Mouse (Mus musculus) heart, embryonic 12.5 days (tissue): ENCODE measurements at regions not wholly inside any gene's neighbourhood (a gene's known extent, or its start where the extent isn't known, plus 50 kb on each side); places are given as distances from the start of the nearest gene placed in this dataset.

ENCODE experiments used
- ATAC-seq: fragments of 200-750 bp; cut with Nextera tagmentation; 2 replicates; pipeline ENCODE4 v1.8.0; 2017; ENCODE audit warnings: moderate TSS enrichment, moderate library complexity; ENCODE audit not compliant: insufficient number of reproducible peaks, low FRiP score
- H3K27ac ChIP-seq: fragments of 300-500 bp; sonication (generic); 2 replicates; pipeline ENCODE4 v1.5.1; 2016; ENCODE audit warnings: mild to moderate bottlenecking, moderate library complexity; ENCODE audit not compliant: poor library complexity, severe bottlenecking
- H3K27me3 ChIP-seq: fragments of 300-500 bp; sonication (generic); replicated peaks from 2 replicates; pipeline ENCODE4 v1.6.1; 2016; ENCODE audit warnings: mild to moderate bottlenecking, moderate library complexity
- H3K36me3 ChIP-seq: fragments of 300-500 bp; sonication (generic); 2 replicates; pipeline ENCODE4 v1.6.1; 2016; ENCODE audit warnings: mild to moderate bottlenecking, moderate library complexity
- H3K4me1 ChIP-seq: fragments of 300-500 bp; sonication (generic); replicated peaks from 2 replicates; pipeline ENCODE4 v1.6.1; 2016; ENCODE audit warnings: mild to moderate bottlenecking
- H3K4me2 ChIP-seq: fragments of 300-500 bp; sonication (generic); 2 replicates; pipeline ENCODE4 v1.6.1; 2016; ENCODE audit warnings: mild to moderate bottlenecking, moderate library complexity
- H3K4me3 ChIP-seq: fragments of 300-500 bp; sonication (generic); 2 replicates; pipeline ENCODE4 v1.5.1; 2016; ENCODE audit warnings: mild to moderate bottlenecking
- H3K9ac ChIP-seq: fragments of 300-500 bp; sonication (generic); 2 replicates; pipeline ENCODE4 v1.6.1; 2016; ENCODE audit warnings: mild to moderate bottlenecking, moderate library complexity
- H3K9me3 ChIP-seq: fragments of 300-500 bp; sonication (generic); replicated peaks from 2 replicates; pipeline ENCODE4 v1.6.1; 2016; ENCODE audit warnings: mild to moderate bottlenecking, moderate library complexity
- WGBS: fragments of 180-500 bp; shearing (Covaris S2); methylation state at CpG from one replicate; pipeline ENCODE4 v1.1.7; 2016; 5-methylcytosine and 5-hydroxymethylcytosine counted together

GRCm38 (mm10) chr5:149815879-149816278 lies 137.8 kb downstream of the B3glct start:
- Histone ChIP-seq H3K9me3 (no peaks in the 10 kb centered on the region), H3K27ac (no peak overlapping the region), H3K4me1 (0 out of 2 replicates have a peak, but pooled peaks cover 8% of the 10 kb centered on the region), H3K9ac (no peak overlapping the region), H3K4me3 (no peak overlapping the region), H3K4me2 (no peak overlapping the region), H3K27me3 (peaks cover 6% of the 10 kb centered on the region; the same call in 1 of the 2 replicates), H3K36me3 (no peaks in the 10 kb centered on the region)
- ATAC-seq: no peak
- WGBS: 32% methylated on average over 3 of the region's 3 CpGs

GRCm38 (mm10) chr5:149818812-149819211 lies 140.8 kb downstream of the B3glct start:
- 24% methylated on average over 6 of the region's 6 CpGs for WGBS

GRCm38 (mm10) chr5:149823821-149824220 lies 145.8 kb downstream of the B3glct start:
- H3K36me3 ChIP-seq: no peaks in the 10 kb centered on the region
- WGBS: 83% methylated on average over 9 of the region's 9 CpGs
- no peak for ATAC-seq

More at GRCm38 (mm10) chr5:149818812-149819211, 140.8 kb downstream of the B3glct start:
- Histone ChIP-seq H3K4me3 (no peak overlapping the region), H3K27me3 (peaks cover 6% of the 10 kb centered on the region; the same call in 1 of the 2 replicates), H3K4me2 (no peak overlapping the region), H3K9ac (no peak overlapping the region), H3K4me1 (0 out of 2 replicates have a peak, but pooled peaks cover 5% of the 10 kb centered on the region), H3K36me3 (no peaks in the 10 kb centered on the region), H3K9me3 (no peaks in the 10 kb centered on the region), H3K27ac (no peak overlapping the region)
- no peak for ATAC-seq

GRCm38 (mm10) chr5:149827599-149827998 lies 149.6 kb downstream of the B3glct start:
- WGBS: 62% methylated on average over 3 of the region's 3 CpGs
- Histone ChIP-seq H3K4me2 (no peak overlapping the region), H3K4me3 (no peak overlapping the region), H3K9ac (no peak overlapping the region), H3K4me1 (no peaks in the 10 kb centered on the region), H3K27ac (no peak overlapping the region), H3K9me3 (no peaks in the 10 kb centered on the region), H3K27me3 (no peaks in the 10 kb centered on the region), H3K36me3 (no peaks in the 10 kb centered on the region)
- no peak for ATAC-seq

More at GRCm38 (mm10) chr5:149823821-149824220, 145.8 kb downstream of the B3glct start:
- no peak overlapping the region for H3K4me2 ChIP-seq
- no peaks in the 10 kb centered on the region for H3K9me3 ChIP-seq
- H3K9ac ChIP-seq: no peak overlapping the region
- no peak overlapping the region for H3K27ac ChIP-seq
- no peaks in the 10 kb centered on the region for H3K27me3 ChIP-seq
- no peak overlapping the region for H3K4me3 ChIP-seq
- H3K4me1 ChIP-seq: 0 out of 2 replicates have a peak, but pooled peaks cover 1% of the 10 kb centered on the region

- 4% methylated on average over 28 of the region's 28 CpGs for WGBS
- peak overlapping the region; percentile 48 for H3K4me3 ChIP-seq
- ATAC-seq: no peak
- H3K4me2 ChIP-seq: peak overlapping the region; percentile 78
- no peaks in the 10 kb centered on the region for H3K27me3 ChIP-seq
- H3K4me1 ChIP-seq: no peaks in the 10 kb centered on the region
- peak overlapping the region; percentile 64 for H3K9ac ChIP-seq
- no peaks in the 10 kb centered on the region for H3K36me3 ChIP-seq
- H3K9me3 ChIP-seq: no peaks in the 10 kb centered on the region
- no peak overlapping the region for H3K27ac ChIP-seq
These were observed 153.3 kb downstream of the B3glct start for GRCm38 (mm10) chr5:149831122-149831861.

GRCm38 (mm10) chr5:149837379-149837778 lies 159.3 kb downstream of the B3glct start:
- Histone ChIP-seq H3K4me1 (no peaks in the 10 kb centered on the region), H3K9ac (no peak overlapping the region), H3K36me3 (no peaks in the 10 kb centered on the region), H3K27me3 (peaks cover 12% of the 10 kb centered on the region; the same call in 1 of the 2 replicates), H3K27ac (no peak overlapping the region), H3K9me3 (no peaks in the 10 kb centered on the region; the same call in 1 of the 2 replicates), H3K4me3 (no peak overlapping the region), H3K4me2 (no peak overlapping the region)
- no peak for ATAC-seq
- 72% methylated on average over 2 of the region's 2 CpGs for WGBS

- WGBS: 56% methylated on average over 6 of the region's 6 CpGs
- no peak overlapping the region for H3K4me3 ChIP-seq
- H3K9ac ChIP-seq: no peak overlapping the region
- no peaks in the 10 kb centered on the region for H3K36me3 ChIP-seq
- H3K27ac ChIP-seq: no peak overlapping the region
- H3K27me3 ChIP-seq: peaks cover 30% of the 10 kb centered on the region
- no peak overlapping the region for H3K4me2 ChIP-seq
- H3K9me3 ChIP-seq: no peaks in the 10 kb centered on the region; the same call in 1 of the 2 replicates
- H3K4me1 ChIP-seq: 0 out of 2 replicates have a peak, but pooled peaks cover 3% of the 10 kb centered on the region
- ATAC-seq: no peak
These were observed 164.5 kb downstream of the B3glct start for GRCm38 (mm10) chr5:149842491-149842890.

GRCm38 (mm10) chr5:149843310-149843709 lies 165.3 kb downstream of the B3glct start:
- H3K4me1 ChIP-seq: 0 out of 2 replicates have a peak, but pooled peaks cover 3% of the 10 kb centered on the region
- H3K36me3 ChIP-seq: no peaks in the 10 kb centered on the region
- H3K9me3 ChIP-seq: no peaks in the 10 kb centered on the region; the same call in 1 of the 2 replicates
- H3K27ac ChIP-seq: no peak overlapping the region
- no peak overlapping the region for H3K9ac ChIP-seq
- no peak overlapping the region for H3K4me3 ChIP-seq
- 48% methylated on average over 7 of the region's 7 CpGs for WGBS
- no peak overlapping the region for H3K4me2 ChIP-seq
- no peak for ATAC-seq
- H3K27me3 ChIP-seq: peaks cover 30% of the 10 kb centered on the region

- ATAC-seq: no peak
- H3K4me2 ChIP-seq: no peak overlapping the region
- 67% methylated on average over 8 of the region's 8 CpGs for WGBS
- no peaks in the 10 kb centered on the region for H3K36me3 ChIP-seq
- no peak overlapping the region for H3K9ac ChIP-seq
- peaks cover 26% of the 10 kb centered on the region for H3K27me3 ChIP-seq
- H3K9me3 ChIP-seq: no peaks in the 10 kb centered on the region; the same call in 1 of the 2 replicates
- no peak overlapping the region for H3K4me3 ChIP-seq
- no peak overlapping the region for H3K27ac ChIP-seq
- H3K4me1 ChIP-seq: 0 out of 2 replicates have a peak, but pooled peaks cover 3% of the 10 kb centered on the region
These were observed 167.2 kb downstream of the B3glct start for GRCm38 (mm10) chr5:149845256-149845655.

- Histone ChIP-seq H3K9me3 (no peaks in the 10 kb centered on the region), H3K4me3 (no peak overlapping the region), H3K9ac (no peak overlapping the region), H3K4me2 (no peak overlapping the region), H3K27me3 (peaks cover 13% of the 10 kb centered on the region), H3K4me1 (peaks cover 13% of the 10 kb centered on the region; the same call in 1 of the 2 replicates), H3K27ac (no peak overlapping the region), H3K36me3 (no peaks in the 10 kb centered on the region)
- 81% methylated on average over 3 of the region's 3 CpGs for WGBS
- no peak for ATAC-seq
These were observed 170.0 kb upstream of the Rxfp2 start for GRCm38 (mm10) chr5:149848465-149848864.

GRCm38 (mm10) chr5:149851011-149851410 lies 167.5 kb upstream of the Rxfp2 start:
- Histone ChIP-seq H3K9me3 (no peaks in the 10 kb centered on the region), H3K36me3 (no peaks in the 10 kb centered on the region), H3K27me3 (peaks cover 4% of the 10 kb centered on the region; the same call in 1 of the 2 replicates), H3K9ac (no peak overlapping the region), H3K4me2 (no peak overlapping the region), H3K4me3 (no peak overlapping the region), H3K27ac (no peak overlapping the region), H3K4me1 (peaks cover 10% of the 10 kb centered on the region; the same call in 1 of the 2 replicates)
- ATAC-seq: no peak
- 12% methylated on average over 9 of the region's 9 CpGs for WGBS
